Mouse (Mus musculus) B cell, adult 62 days (primary cell): Measurements from ENCODE around the gene Clec4f. TPM values are rescaled to one million over a fixed set of nuclear protein-coding genes. Genes with fewer than 3 reads are reported as not detected.

Experiments
- total RNA-seq: library from RNA; stranded (reverse); gene quantifications from 4 replicates; pipeline ENCODE4 v1.2.4, GENCODE M21; 2023

Clec4f gene
- not detected in 4 replicates for total RNA-seq

GRCm38 (mm10) chr6:83656087-83656486 is at the start of gene Clec4f:
Gene Clec4f (minus strand): TSS chr6:83656187.

DNA sequence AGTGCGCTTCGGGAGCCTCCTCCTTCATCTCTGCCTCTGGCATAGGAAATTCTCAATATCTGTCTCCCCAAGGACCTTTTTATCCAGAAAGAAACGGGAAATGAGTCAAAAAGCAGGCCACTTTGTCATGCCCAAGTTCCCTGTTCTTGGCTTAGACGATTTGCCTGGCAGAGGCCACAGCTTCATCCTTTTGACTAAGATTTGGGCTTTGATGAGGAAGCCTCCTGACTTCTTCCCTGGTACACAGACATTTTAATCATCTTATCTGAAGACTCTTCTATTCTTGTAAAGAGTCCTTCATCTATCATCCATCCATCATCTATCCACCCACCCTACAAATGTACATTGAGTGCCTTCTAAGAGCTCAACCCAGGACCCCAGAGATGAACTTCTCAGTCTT is 21.8 kb upstream of the Clec4f start, which contains the start of gene Cd207:
Gene Cd207, minus strand, starts transcription at position 101 of the 400 bp plus-strand sequence.

Other genes starting within 250 kb of the Clec4f start
- 76.4 to 91.5 TPM (median 83.7 TPM) in 4 replicates for gene Tet3, start 197.1 kb downstream of the Clec4f start, total RNA-seq
- 48.3 to 57.5 TPM (median 53.9 TPM) in 4 replicates for gene Dguok, start 149.2 kb downstream of the Clec4f start, total RNA-seq
- not detected in 4 replicates for gene Actg2, start 119.9 kb downstream of the Clec4f start, total RNA-seq
- gene Stambp, start 83.5 kb downstream of the Clec4f start, total RNA-seq: 15.3 to 17.4 TPM (median 16.3 TPM) in 4 replicates
- gene Cd207, start 21.7 kb upstream of the Clec4f start, total RNA-seq: 0.39 TPM in 1 of 4 replicates, not detected in the others
- gene Vax2, start 55.1 kb upstream of the Clec4f start, total RNA-seq: not detected in 4 replicates
- gene Atp6v1b1, start 86.8 kb upstream of the Clec4f start, total RNA-seq: not detected in 4 replicates
- gene Ankrd53, start 106.5 kb upstream of the Clec4f start, total RNA-seq: not detected in 4 replicates
- 33.4 to 51.1 TPM (median 45.6 TPM) in 4 replicates for gene Tex261, start 119.6 kb upstream of the Clec4f start, total RNA-seq
- 15.9 to 22.8 TPM (median 19.2 TPM) in 4 replicates for gene Nagk, start 138.8 kb upstream of the Clec4f start, total RNA-seq
- gene Paip2b, start 175.6 kb upstream of the Clec4f start, total RNA-seq: 36.5 to 55.6 TPM (median 45.9 TPM) in 4 replicates
- gene Zfp638, start 210.9 kb upstream of the Clec4f start, total RNA-seq: 155 to 171 TPM (median 156 TPM) in 4 replicates